Mouse (Mus musculus) erythroblast, embryonic 14.5 days (primary cell): ENCODE measurements around the gene Stmnd1. TPM values are rescaled to one million over a fixed set of nuclear protein-coding genes. Genes with fewer than 3 reads are reported as not detected.
"Not testable (repeated sequence)": the region's sequence is repeated elsewhere in the genome, so short reads cannot be mapped to it uniquely, and the experiment has no call there.

ENCODE experiments used
- H3K27me3 ChIP-seq: 2 replicates; pipeline ENCODE4 v1.6.1; 2012; ENCODE audit warnings: inconsistent platforms; ENCODE audit not compliant: control insufficient read depth
- H3K36me3 ChIP-seq: 2 replicates; pipeline ENCODE4 v1.6.1; 2012; ENCODE audit warnings: mild to moderate bottlenecking, inconsistent platforms; ENCODE audit not compliant: control insufficient read depth
- H3K4me1 ChIP-seq: 2 replicates; pipeline ENCODE4 v1.6.1; 2012; ENCODE audit warnings: inconsistent platforms; ENCODE audit not compliant: control insufficient read depth
- H3K4me3 ChIP-seq: replicated peaks from 2 replicates; pipeline ENCODE3; 2012; ENCODE audit warnings: moderate library complexity, mild to moderate bottlenecking, inconsistent platforms
- H3K9me3 ChIP-seq: 2 replicates; pipeline ENCODE4 v1.6.1; 2012; ENCODE audit warnings: low read length, inconsistent platforms, mixed read lengths; ENCODE audit not compliant: control insufficient read depth
- GATA1 ChIP-seq: IDR thresholded peaks from 2 replicates; pipeline ENCODE4 v1.6.1; 2012; ENCODE audit warnings: low read length, inconsistent platforms, mixed read lengths
- TAL1 ChIP-seq: IDR thresholded peaks from 3 replicates; pipeline ENCODE4 v1.6.1; 2012; ENCODE audit warnings: low read length, inconsistent platforms, mixed read lengths
- polyA plus RNA-seq: library from polyadenylated mRNA; stranded (reverse); fragments of >175 nt; gene quantifications from 2 replicates; pipeline ENCODE4 v1.2.3, GENCODE M21; 2012

Gene Stmnd1
- polyA plus RNA-seq, 1 experiment = not detected

GRCm38 (mm10) chr13:46326351-46326985, 52.9 kb downstream of the Stmnd1 start:
- TF ChIP-seq GATA1 (no peak), TAL1 (no peak)
- no peak overlapping the region for H3K4me3 ChIP-seq

DNA sequence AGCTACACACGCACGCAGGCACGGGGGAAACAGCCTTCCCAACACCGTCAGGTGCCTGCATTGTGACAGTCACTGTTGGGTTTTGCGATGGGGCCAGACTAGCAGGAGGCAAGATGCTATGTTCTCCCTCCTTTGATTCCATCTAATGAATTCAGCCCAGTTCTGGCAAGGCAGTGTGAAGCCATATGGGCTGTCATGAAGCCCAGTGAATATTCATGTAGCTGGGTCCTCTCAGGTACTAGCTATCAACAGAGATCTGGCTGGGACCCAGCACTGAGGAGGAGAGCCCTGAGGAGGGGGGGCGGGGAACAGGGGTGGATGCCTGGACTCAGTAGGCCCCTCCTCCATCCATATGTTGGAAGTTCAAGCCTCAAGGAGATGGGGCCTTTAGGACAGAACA, 61.5 kb downstream of the Stmnd1 start:
- Histone ChIP-seq H3K4me3 (no peak overlapping the region), H3K9me3 (peaks cover 4% of the 10 kb centered on the region), H3K27me3 (no peaks in the 10 kb centered on the region), H3K4me1 (no peaks in the 10 kb centered on the region), H3K36me3 (no peaks in the 10 kb centered on the region)
- TF ChIP-seq TAL1 (no peak), GATA1 (no peak)

More at GRCm38 (mm10) chr13:46326351-46326985, 52.9 kb downstream of the Stmnd1 start:
- H3K36me3 ChIP-seq = no peaks in the 10 kb centered on the region
- H3K27me3 ChIP-seq = no peaks in the 10 kb centered on the region
- H3K4me1 ChIP-seq = no peaks in the 10 kb centered on the region
- no peaks in the 10 kb centered on the region; the same call in 1 of the 2 replicates for H3K9me3 ChIP-seq

GRCm38 (mm10) chr13:46336281-46336680, 62.8 kb downstream of the Stmnd1 start:
- not testable (repeated sequence) for H3K4me3 ChIP-seq, H3K27me3 ChIP-seq, H3K9me3 ChIP-seq, H3K4me1 ChIP-seq, H3K36me3 ChIP-seq

DNA sequence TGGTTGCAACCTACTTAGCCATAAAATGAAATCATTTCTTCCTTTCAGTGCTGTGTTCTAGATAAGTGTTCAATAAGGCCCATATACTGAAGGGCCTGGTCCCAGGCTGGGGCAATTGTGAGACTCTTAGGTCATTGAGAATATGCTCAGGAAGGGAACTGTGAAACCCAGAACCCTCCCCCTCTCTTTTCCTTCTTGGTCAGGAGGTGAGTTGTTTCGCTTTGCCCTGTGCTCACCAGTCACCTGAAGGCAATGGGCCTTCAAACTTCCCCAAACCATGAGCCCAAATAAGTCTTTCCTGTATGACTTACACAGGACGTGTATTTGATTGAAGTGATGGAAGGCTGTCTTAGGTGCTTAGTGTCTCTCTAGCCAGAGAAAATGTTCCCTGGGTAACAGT, 64.3 kb downstream of the Stmnd1 start:
- Histone ChIP-seq H3K36me3 (no peaks in the 10 kb centered on the region), H3K4me1 (no peaks in the 10 kb centered on the region), H3K4me3 (no peak overlapping the region), H3K9me3 (no peaks in the 10 kb centered on the region), H3K27me3 (no peaks in the 10 kb centered on the region)
- TF ChIP-seq GATA1 (no peak), TAL1 (no peak)

DNA sequence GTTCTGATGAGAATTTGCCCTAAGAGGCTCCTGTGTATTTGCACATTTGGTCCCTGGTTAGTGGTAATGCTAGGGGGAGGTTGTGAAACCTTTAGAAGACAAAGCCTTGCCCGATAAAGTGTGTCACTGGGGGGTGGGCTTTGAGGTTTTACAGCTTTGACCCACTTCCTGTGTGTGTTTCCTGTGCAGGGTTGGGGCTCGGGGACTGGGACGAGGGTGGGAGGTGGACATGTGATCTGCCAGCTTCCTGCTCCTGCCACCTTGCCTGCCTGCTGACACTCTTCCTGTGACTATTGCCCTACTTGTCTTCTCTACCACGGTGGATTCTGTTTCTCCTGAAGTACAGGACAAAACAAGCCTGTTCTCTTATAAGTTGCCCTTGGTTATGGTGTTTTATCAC, 66.4 kb downstream of the Stmnd1 start:
- Histone ChIP-seq H3K4me1 (no peaks in the 10 kb centered on the region), H3K36me3 (no peaks in the 10 kb centered on the region), H3K27me3 (no peaks in the 10 kb centered on the region), H3K4me3 (no peak overlapping the region), H3K9me3 (no peaks in the 10 kb centered on the region)
- TF ChIP-seq GATA1 (no peak), TAL1 (no peak)

DNA sequence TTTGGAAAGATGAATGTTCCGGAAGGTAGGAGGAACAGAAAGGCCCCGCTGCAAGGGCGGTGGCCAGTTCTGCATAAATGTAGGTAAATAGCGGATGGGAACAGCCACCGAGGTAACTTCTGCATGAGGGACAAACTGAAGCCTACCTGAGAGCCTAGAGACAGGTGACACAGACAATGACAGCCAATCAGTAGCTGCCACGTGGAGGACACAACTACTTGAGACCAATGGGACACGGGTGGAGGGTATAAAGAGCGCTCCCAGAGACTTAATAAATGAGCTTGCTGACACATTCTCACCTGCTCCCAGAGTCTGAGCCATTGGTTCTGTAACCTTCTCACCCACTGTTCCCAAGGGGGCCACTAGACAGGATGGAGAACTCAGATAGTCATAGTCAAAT, 67.1 kb downstream of the Stmnd1 start:
- Histone ChIP-seq H3K36me3 (no peaks in the 10 kb centered on the region), H3K4me3 (no peak overlapping the region), H3K9me3 (no peaks in the 10 kb centered on the region), H3K4me1 (no peaks in the 10 kb centered on the region), H3K27me3 (no peaks in the 10 kb centered on the region)
- TF ChIP-seq TAL1 = no peak
- TF ChIP-seq GATA1 = no peak

DNA sequence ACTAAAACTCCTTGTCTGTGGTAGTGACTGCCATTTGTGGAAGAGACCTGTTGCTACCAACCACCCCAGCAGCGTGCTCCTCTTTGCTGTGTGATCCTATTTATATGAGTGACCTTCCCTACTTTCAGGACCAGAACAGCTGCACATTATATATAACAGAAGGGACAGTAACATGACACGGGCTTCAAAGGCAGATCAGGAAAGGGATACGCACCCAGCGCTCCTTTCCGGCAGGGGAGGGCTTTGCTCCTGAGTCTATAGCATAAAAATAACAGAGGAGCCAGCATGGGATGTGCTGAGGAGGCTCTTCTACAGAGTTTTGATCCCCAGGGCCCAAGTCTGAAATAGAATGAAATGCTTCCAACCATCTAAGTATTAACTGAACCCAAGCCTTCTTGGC, 67.9 kb downstream of the Stmnd1 start:
- Histone ChIP-seq H3K9me3 (no peaks in the 10 kb centered on the region), H3K36me3 (no peaks in the 10 kb centered on the region), H3K27me3 (no peaks in the 10 kb centered on the region), H3K4me3 (no peak overlapping the region), H3K4me1 (no peaks in the 10 kb centered on the region)
- TF ChIP-seq GATA1 (no peak), TAL1 (no peak)

- no peaks in the 10 kb centered on the region for H3K27me3 ChIP-seq
- no peak for TF ChIP-seq TAL1
- no peak for TF ChIP-seq GATA1
- no peaks in the 10 kb centered on the region for H3K36me3 ChIP-seq
- no peaks in the 10 kb centered on the region for H3K4me1 ChIP-seq
- H3K4me3 ChIP-seq = no peak overlapping the region
- no peaks in the 10 kb centered on the region for H3K9me3 ChIP-seq
These were observed 69.7 kb downstream of the Stmnd1 start for GRCm38 (mm10) chr13:46343226-46343625.

GRCm38 (mm10) chr13:46346830-46347512, 73.5 kb downstream of the Stmnd1 start:
- Histone ChIP-seq H3K4me1 (no peaks in the 10 kb centered on the region), H3K9me3 (no peaks in the 10 kb centered on the region), H3K36me3 (no peaks in the 10 kb centered on the region), H3K27me3 (no peaks in the 10 kb centered on the region), H3K4me3 (no peak overlapping the region)
- no peak for TF ChIP-seq TAL1
- no peak for TF ChIP-seq GATA1
